Mouse (Mus musculus): ENCODE results near the gene Polrmt. TPM values are rescaled to one million over a fixed set of nuclear protein-coding genes. Genes with fewer than 3 reads are reported as not detected.

Polrmt gene
- polyA plus RNA-seq, 1 experiment from 2014 or later: 45.9 TPM

GRCm38 (mm10) chr10:79738259-79738658 lies 8.1 kb downstream of the Polrmt start:
- Histone ChIP-seq H3K9me3 (replicated peaks; ENCODE audit: control insufficient read depth, low read length, poor library complexity, severe bottlenecking) (peaks cover 31% of the 10 kb centered on the region), H3K27ac (ENCODE audit: low read length) (no peak overlapping the region), H3K27me3 (ENCODE audit: control insufficient read depth, insufficient read depth, low read depth, low read length) (no peaks in the 10 kb centered on the region), H3K4me3 (ENCODE audit: low read depth, low read length) (no peak overlapping the region), H3K9ac (ENCODE audit: low read depth, low read length) (no peak overlapping the region), H3K36me3 (ENCODE audit: control insufficient read depth, insufficient read depth, low read length) (peaks cover 78% of the 10 kb centered on the region), H3K4me2 (ENCODE audit: low read length) (no peak overlapping the region), H3K4me1 (ENCODE audit: control insufficient read depth, insufficient read depth, low read length) (no peaks in the 10 kb centered on the region)
- no peak for ATAC-seq
- WGBS: 85% methylated on average over 10 of the region's 10 CpGs

- Histone ChIP-seq H3K4me2 (ENCODE audit: low read length) (no peak overlapping the region), H3K9ac (ENCODE audit: low read depth, low read length) (no peak overlapping the region), H3K27me3 (ENCODE audit: control insufficient read depth, insufficient read depth, low read depth, low read length) (no peaks in the 10 kb centered on the region), H3K9me3 (replicated peaks; ENCODE audit: control insufficient read depth, low read length, poor library complexity, severe bottlenecking) (peaks cover 31% of the 10 kb centered on the region), H3K27ac (ENCODE audit: low read length) (no peak overlapping the region), H3K4me3 (ENCODE audit: low read depth, low read length) (no peak overlapping the region), H3K4me1 (ENCODE audit: control insufficient read depth, insufficient read depth, low read length) (no peaks in the 10 kb centered on the region), H3K36me3 (ENCODE audit: control insufficient read depth, insufficient read depth, low read length) (peaks cover 84% of the 10 kb centered on the region)
- 89% methylated on average over 13 of the region's 14 CpGs for WGBS
- ATAC-seq: no peak
Measured at GRCm38 (mm10) chr10:79736706-79737105, 9.7 kb downstream of the Polrmt start.

DNA sequence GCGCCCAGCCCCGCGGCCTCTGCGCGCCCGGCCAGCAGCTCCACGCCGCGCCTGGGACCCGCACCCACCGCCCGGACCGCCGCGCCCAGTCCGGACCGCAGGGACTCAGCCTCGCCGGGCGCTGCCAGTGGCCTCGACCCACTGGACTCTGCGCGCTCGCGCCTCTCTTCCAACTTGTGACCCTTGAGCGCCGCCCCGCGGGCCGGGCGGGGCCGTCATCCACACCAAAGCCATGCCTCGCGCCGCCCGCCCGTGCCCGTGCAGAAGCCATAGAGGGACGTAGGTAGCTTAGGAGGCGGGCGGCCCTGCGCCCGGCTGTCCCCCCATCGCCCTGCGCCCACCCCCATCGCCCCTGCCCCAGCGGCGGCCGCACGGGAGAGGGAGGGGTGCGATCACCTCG lies 11.0 kb downstream of the Polrmt start:
- no peak overlapping the region for H3K4me3 ChIP-seq (ENCODE audit: low read depth, low read length)
- H3K4me2 ChIP-seq (ENCODE audit: low read length): no peak overlapping the region
- no peak overlapping the region for H3K9ac ChIP-seq (ENCODE audit: low read depth, low read length)
- no peaks in the 10 kb centered on the region for H3K4me1 ChIP-seq (ENCODE audit: control insufficient read depth, insufficient read depth, low read length)
- no peaks in the 10 kb centered on the region for H3K27me3 ChIP-seq (ENCODE audit: control insufficient read depth, insufficient read depth, low read depth, low read length)
- H3K9me3 ChIP-seq (replicated peaks; ENCODE audit: control insufficient read depth, low read length, poor library complexity, severe bottlenecking): peaks cover 27% of the 10 kb centered on the region
- no peak overlapping the region for H3K27ac ChIP-seq (ENCODE audit: low read length)
- 32% methylated on average over 42 of the region's 52 CpGs for WGBS
- no peak for ATAC-seq
- H3K36me3 ChIP-seq (ENCODE audit: control insufficient read depth, insufficient read depth, low read length): peaks cover 71% of the 10 kb centered on the region

- no peak overlapping the region for H3K4me2 ChIP-seq (ENCODE audit: low read length)
- H3K9ac ChIP-seq (ENCODE audit: low read depth, low read length): no peak overlapping the region
- H3K9me3 ChIP-seq (replicated peaks; ENCODE audit: control insufficient read depth, low read length, poor library complexity, severe bottlenecking): peaks cover 11% of the 10 kb centered on the region
- H3K27ac ChIP-seq (ENCODE audit: low read length): no peak overlapping the region
- ATAC-seq: no peak
- no peaks in the 10 kb centered on the region for H3K27me3 ChIP-seq (ENCODE audit: control insufficient read depth, insufficient read depth, low read depth, low read length)
- peaks cover 56% of the 10 kb centered on the region for H3K36me3 ChIP-seq (ENCODE audit: control insufficient read depth, insufficient read depth, low read length)
- H3K4me3 ChIP-seq (ENCODE audit: low read depth, low read length): no peak overlapping the region
- no peaks in the 10 kb centered on the region for H3K4me1 ChIP-seq (ENCODE audit: control insufficient read depth, insufficient read depth, low read length)
- WGBS: 97% methylated on average over 15 of the region's 15 CpGs
Measured at GRCm38 (mm10) chr10:79733847-79734246, 12.5 kb downstream of the Polrmt start.

GRCm38 (mm10) chr10:79732500-79732899 lies 13.9 kb downstream of the Polrmt start:
- Histone ChIP-seq H3K4me1 (ENCODE audit: control insufficient read depth, insufficient read depth, low read length) (no peaks in the 10 kb centered on the region), H3K27ac (ENCODE audit: low read length) (no peak overlapping the region), H3K4me2 (ENCODE audit: low read length) (no peak overlapping the region), H3K36me3 (ENCODE audit: control insufficient read depth, insufficient read depth, low read length) (peaks cover 43% of the 10 kb centered on the region), H3K9me3 (replicated peaks; ENCODE audit: control insufficient read depth, low read length, poor library complexity, severe bottlenecking) (peaks cover 2% of the 10 kb centered on the region; the same call in 1 of the 2 replicates), H3K9ac (ENCODE audit: low read depth, low read length) (no peak overlapping the region), H3K4me3 (ENCODE audit: low read depth, low read length) (no peak overlapping the region), H3K27me3 (ENCODE audit: control insufficient read depth, insufficient read depth, low read depth, low read length) (no peaks in the 10 kb centered on the region)
- 95% methylated on average over 1 of the region's 1 CpGs for WGBS
- no peak for ATAC-seq

DNA sequence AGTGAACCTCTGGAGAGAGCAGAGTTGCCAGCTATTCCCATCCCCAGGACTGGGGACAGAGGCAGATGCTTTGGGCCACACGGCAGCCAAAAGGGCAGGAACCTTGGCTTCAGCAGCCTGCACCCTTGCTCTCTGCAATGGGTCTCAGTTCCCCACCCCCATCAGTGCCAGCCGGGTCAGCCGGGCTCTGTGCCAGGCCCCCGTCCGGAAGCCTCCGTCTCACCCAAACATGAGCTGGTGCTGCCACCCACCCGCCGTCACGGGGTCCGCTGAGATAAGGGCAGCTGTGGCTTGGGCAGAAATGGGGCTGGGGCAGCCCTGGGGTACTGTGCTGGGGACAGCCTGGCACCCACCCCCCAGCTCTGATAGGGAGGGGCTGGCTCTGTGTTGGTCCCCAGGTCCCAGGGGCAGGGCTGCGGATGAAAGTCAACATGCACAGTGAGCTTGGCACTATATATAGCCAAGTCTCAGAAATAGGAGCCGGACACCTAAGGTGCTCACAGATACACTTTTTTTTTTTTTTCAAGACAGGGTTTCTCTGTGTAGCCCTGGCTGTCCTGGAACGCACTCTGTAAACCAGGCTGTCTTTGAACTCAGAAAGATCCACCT lies 16.9 kb downstream of the Polrmt start:
- no peak overlapping the region for H3K9ac ChIP-seq (ENCODE audit: low read depth, low read length)
- WGBS: 80% methylated on average over 13 of the region's 13 CpGs
- no peaks in the 10 kb centered on the region for H3K9me3 ChIP-seq (replicated peaks; ENCODE audit: control insufficient read depth, low read length, poor library complexity, severe bottlenecking)
- no peak overlapping the region for H3K4me3 ChIP-seq (ENCODE audit: low read depth, low read length)
- ATAC-seq: no peak
- no peaks in the 10 kb centered on the region for H3K27me3 ChIP-seq (ENCODE audit: control insufficient read depth, insufficient read depth, low read depth, low read length)
- H3K27ac ChIP-seq (ENCODE audit: low read length): no peak overlapping the region
- H3K4me1 ChIP-seq (ENCODE audit: control insufficient read depth, insufficient read depth, low read length): no peaks in the 10 kb centered on the region
- peaks cover 14% of the 10 kb centered on the region for H3K36me3 ChIP-seq (ENCODE audit: control insufficient read depth, insufficient read depth, low read length)
- no peak overlapping the region for H3K4me2 ChIP-seq (ENCODE audit: low read length)

- H3K4me1 ChIP-seq (ENCODE audit: control insufficient read depth, insufficient read depth, low read length): no peaks in the 10 kb centered on the region
- 67% methylated on average over 28 of the region's 28 CpGs for WGBS
- no peak overlapping the region for H3K9ac ChIP-seq (ENCODE audit: low read depth, low read length)
- no peaks in the 10 kb centered on the region for H3K27me3 ChIP-seq (ENCODE audit: control insufficient read depth, insufficient read depth, low read depth, low read length)
- H3K27ac ChIP-seq (ENCODE audit: low read length): no peak overlapping the region
- peaks cover 13% of the 10 kb centered on the region for H3K36me3 ChIP-seq (ENCODE audit: control insufficient read depth, insufficient read depth, low read length)
- no peak overlapping the region for H3K4me2 ChIP-seq (ENCODE audit: low read length)
- H3K9me3 ChIP-seq (replicated peaks; ENCODE audit: control insufficient read depth, low read length, poor library complexity, severe bottlenecking): no peaks in the 10 kb centered on the region
- no peak overlapping the region for H3K4me3 ChIP-seq (ENCODE audit: low read depth, low read length)
- ATAC-seq: no peak
Measured at GRCm38 (mm10) chr10:79728323-79729249, 17.8 kb downstream of the Polrmt start.

GRCm38 (mm10) chr10:79726090-79726489 lies 20.3 kb downstream of the Polrmt start:
- H3K27me3 ChIP-seq (ENCODE audit: control insufficient read depth, insufficient read depth, low read depth, low read length): no peaks in the 10 kb centered on the region
- ATAC-seq: no peak
- WGBS: 26% methylated on average over 11 of the region's 11 CpGs

GRCm38 (mm10) chr10:79723692-79724091 lies 22.7 kb downstream of the Polrmt start:
- Histone ChIP-seq H3K9me3 (replicated peaks; ENCODE audit: control insufficient read depth, low read length, poor library complexity, severe bottlenecking) (no peaks in the 10 kb centered on the region), H3K27ac (ENCODE audit: low read length) (no peak overlapping the region), H3K4me1 (ENCODE audit: control insufficient read depth, insufficient read depth, low read length) (no peaks in the 10 kb centered on the region), H3K4me2 (ENCODE audit: low read length) (no peak overlapping the region), H3K4me3 (ENCODE audit: low read depth, low read length) (no peak overlapping the region), H3K36me3 (ENCODE audit: control insufficient read depth, insufficient read depth, low read length) (no peaks in the 10 kb centered on the region; the same call in 1 of the 2 replicates), H3K9ac (ENCODE audit: low read depth, low read length) (no peak overlapping the region), H3K27me3 (ENCODE audit: control insufficient read depth, insufficient read depth, low read depth, low read length) (peaks cover 6% of the 10 kb centered on the region; the same call in 1 of the 2 replicates)
- no peak for ATAC-seq
- 87% methylated on average over 7 of the region's 7 CpGs for WGBS

More at GRCm38 (mm10) chr10:79726090-79726489, 20.3 kb downstream of the Polrmt start:
- H3K4me3 ChIP-seq (ENCODE audit: low read depth, low read length): no peak overlapping the region
- H3K27ac ChIP-seq (ENCODE audit: low read length): no peak overlapping the region
- no peaks in the 10 kb centered on the region for H3K9me3 ChIP-seq (replicated peaks; ENCODE audit: control insufficient read depth, low read length, poor library complexity, severe bottlenecking)
- no peaks in the 10 kb centered on the region for H3K4me1 ChIP-seq (ENCODE audit: control insufficient read depth, insufficient read depth, low read length)
- H3K9ac ChIP-seq (ENCODE audit: low read depth, low read length): no peak overlapping the region
- H3K36me3 ChIP-seq (ENCODE audit: control insufficient read depth, insufficient read depth, low read length): no peaks in the 10 kb centered on the region; the same call in 1 of the 2 replicates
- H3K4me2 ChIP-seq (ENCODE audit: low read length): no peak overlapping the region
